Mouse (Mus musculus): ENCODE results near the gene Kmt5a.

DNA sequence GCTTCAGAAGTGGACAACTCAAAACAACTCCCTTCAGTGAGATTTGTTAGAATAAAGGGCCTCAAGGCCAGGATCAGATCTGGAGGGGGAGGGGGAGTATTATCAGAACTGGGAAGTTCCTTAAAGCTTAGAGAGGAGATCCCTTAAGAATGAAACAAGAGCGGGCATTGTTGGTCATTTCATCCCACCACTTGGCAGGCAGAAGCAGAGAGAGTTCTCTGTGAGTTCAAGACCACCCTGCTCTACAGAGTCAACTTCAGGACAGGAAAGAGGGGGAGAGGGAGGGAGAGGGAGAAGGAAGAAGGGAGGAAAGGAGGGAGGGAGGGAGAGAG lies 39.1 kb downstream of the Kmt5a start:
- TF ChIP-seq ZNF384 (IDR thresholded peaks at IDR 0.05; ENCODE audit: low read depth, low read length) (no peak), ZC3H11A (IDR thresholded peaks at IDR 0.05; ENCODE audit: borderline replicate concordance, low read depth, low read length) (no peak)
